Mouse (Mus musculus): ENCODE measurements around the gene Cenpu. TPM values are rescaled to one million over a fixed set of nuclear protein-coding genes. Genes with fewer than 3 reads are reported as not detected.

Gene Cenpu
- total RNA-seq, 4 experiments from 2014 or later: 0.65 to 1.1 (median 0.96) TPM

Other genes with a start within 250 kb of the Cenpu start
- gene Acsl1, start 81.0 kb upstream of the Cenpu start, total RNA-seq (2022): 100 to 1,000 TPM; 930 to 978 (median 952) TPM
- gene Primpol, start 65.2 kb downstream of the Cenpu start, total RNA-seq (2022): 1 to 10 TPM; 1.4 to 2.0 (median 1.7) TPM
- gene Casp3, start 65.3 kb downstream of the Cenpu start, total RNA-seq (2022): 1 to 10 TPM; 1.8 to 3.7 (median 2.3) TPM
- gene Irf2, start 187.7 kb downstream of the Cenpu start, total RNA-seq (2022): 10 to 100 TPM; 26.0 to 34.6 (median 27.6) TPM